Mouse (Mus musculus) ovary, postnatal 10 days (tissue): ENCODE data around the gene Cbx8.

Source experiments
- DNase-seq: peaks from one replicate; pipeline ENCODE4 v3.0.0; 2022; ENCODE audit warnings: low spot score

Cbx8 gene

DNA sequence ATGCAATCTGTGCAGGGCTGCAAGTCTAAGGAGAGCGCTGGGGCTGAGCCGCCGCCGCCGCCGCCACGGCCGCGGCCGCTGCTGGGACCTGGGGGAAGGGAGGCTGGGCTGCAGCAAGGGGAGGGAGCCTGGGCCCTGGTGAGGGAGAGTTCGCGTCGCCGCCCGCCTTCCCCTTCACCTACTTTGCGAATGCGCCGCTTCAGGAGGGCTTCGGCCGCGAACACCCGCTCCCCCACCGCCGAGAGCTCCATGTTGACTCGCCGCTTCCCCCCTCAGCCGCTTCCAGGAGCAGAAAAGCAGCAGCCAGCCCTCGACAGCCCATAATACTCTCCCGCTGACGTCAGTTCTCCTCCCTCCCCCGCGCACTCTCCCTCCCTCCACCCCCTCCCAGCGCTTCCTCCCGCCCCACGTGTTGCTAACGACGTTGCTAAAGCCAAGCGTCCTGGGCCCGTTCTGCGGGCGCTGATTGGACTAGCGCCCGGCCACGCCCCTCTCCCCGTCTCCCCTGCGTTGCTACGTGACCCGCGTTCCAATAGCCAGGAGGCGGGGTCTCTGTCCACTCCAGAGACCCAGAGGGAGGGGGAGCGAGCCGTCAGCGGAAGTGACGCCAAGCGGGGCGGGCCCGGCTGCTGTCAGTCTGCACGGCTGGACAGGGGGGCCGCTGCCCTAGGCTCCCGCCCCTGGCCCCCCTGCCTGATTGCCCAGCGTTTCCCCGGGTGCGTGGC, at the start of gene Cbx8:
Cbx8 (minus strand) TSS at position 370 of the 725 bp plus-strand sequence.
- DNase-seq, result peak; percentile 94

DNA sequence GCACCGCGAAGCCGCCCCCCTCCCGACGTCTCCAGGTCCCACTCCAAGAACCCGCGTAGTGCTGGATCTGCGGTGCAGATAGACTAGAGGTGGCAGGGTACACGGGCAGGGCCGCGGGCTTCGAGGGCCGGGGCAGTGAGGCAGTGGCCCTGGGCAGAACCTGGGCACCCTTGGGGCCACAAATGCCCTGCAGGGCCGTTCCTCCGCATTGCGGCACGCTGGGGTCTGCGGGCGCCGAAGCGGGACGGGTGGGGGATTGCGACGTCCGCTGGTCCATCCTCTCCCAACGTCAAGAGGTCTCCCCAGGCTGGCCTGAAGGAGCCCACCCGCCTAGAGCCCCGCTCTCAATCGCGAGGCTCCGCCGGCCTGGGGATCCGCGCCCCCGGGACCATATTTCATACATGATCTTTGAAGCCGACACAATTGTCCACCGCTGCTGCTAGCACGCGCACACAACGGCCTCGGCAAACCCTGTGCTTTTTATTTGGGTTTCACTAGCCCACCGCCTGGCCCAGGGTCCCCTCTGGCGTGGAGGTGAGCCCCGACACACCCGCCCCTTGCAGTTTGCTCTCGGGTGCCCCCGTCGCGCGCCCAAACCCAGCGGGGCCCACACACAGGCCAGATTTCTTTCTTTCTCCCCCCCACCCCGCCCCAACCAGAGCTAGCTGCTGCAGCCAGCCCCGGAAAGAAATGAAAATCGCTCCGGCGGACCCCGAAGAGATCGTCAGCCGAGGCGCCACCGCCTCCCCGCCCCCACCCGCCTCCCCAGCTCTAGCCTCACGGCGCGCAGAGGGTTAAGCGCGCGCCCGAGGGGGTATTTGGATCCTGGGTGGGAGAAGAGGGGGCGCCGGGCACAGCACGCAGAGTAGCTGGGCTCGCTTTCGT, 49.5 kb upstream of the Cbx8 start:
- no peak for DNase-seq

DNA sequence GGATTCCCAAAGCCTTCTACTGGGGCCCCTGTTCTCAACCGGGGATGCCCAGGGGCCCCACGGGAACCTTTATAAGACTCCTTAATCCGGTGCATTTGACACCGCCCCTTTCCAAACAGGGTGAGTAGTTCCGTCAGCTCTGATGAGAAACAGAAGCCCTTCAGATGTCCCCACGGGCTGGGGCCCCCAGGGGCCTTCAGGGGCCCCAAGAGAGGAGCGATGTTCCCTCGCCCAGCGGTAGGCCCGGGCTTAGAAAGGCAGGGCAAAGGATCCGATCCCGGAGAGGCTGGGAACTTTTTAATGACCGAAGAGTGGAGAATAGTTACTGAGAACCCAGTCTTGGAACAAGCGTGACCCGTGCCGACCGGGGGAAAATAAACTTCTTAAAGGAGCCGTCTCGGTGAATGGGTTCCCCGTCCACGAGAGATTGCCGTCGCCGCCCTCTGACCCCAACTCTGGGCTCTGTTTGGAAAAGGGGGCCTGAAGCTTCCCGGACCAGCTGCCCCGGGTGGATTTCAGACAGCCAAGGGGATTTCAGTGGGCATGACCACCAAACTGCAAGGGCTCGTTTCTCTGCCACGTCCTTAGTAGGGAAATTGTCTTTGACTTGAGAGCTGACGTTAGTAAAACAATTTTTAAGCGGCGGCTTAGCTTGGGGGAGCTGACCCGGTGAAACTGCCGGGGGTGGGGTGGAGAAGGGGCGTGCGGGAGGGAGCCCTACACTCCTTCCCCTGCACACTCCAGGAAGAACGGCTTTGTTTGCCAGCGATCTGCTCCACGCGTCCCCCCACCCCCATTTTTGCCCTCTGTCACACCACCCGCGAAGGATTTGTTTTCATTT, 48.7 kb upstream of the Cbx8 start:
- DNase-seq, result no peak

DNA sequence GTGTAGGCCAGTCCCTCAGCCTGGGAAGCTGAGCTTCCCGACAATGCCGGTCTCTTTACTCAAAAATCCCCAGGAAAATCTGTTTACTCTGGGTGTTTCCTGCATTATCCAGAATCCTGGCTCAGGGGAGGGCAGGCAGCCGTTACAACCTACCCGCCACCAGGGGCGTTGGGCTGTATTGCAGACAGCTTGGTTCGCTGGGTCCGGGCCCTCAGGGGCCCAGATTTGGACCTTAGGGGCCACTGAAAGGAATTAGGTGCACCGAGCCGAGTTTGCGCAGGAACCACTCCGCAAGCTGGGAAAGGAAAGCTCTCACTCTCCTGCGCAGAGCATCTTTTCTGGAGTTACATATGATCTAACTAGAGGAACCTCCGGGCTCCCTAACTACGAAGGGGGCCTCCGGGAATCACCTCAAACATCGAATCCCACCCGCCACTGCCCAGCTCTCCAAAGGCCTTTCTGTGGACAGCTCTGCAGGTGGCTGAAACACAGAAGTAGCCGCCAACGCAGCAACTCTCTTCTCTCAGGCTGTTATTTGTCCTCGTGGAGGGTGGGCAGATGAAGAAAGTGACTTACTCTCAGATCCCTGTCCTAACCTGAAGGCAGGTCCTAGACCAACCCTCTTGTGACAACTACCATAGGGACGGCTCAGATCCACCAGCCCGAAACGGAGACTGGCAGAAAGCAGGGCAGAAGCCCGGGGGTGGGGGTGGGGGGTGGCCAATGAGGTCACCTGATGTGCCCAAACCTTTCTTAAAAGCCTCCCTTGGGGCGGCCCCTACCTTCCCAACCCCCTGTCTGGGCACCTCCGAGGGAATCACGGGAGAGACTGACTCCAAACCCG, 47.8 kb upstream of the Cbx8 start:
- no peak for DNase-seq

DNA sequence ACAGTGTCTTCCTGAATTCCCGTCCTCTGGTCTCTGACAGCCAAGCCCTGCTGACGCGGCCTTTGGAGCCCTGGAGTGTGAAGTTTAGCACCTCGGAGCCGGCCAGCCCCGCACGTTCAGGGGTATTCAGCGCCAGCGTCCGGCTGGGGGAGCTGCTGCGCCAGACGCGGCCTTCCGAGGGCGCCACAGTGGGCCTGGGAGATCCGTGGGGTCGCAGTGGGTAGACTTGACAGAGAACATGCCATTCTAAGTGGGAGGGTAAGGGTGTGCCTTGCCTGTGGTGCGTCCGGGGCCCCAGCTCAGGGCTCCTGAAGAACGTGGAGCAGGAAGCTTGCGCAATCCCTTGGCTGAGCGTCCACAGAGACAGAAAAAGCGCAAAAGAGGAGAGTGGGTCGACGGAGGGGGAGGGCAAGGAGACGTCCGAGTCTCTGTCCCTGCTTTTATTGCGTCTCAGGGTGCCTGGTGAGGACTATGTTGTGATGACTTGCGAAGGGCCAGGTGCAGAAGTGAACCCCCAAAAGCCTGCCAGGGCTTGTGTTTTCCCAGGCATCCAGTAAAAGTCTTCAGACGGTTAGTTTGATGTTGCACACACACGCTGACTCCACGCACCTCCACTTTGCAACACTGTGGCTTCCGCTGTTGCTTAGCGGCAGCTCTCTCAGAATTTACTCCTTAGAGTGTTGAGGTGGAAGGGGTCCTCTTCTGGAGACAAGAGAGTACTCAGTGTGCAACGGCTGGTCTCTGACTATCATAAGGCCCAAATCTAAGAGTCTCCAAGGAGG, 46.7 kb upstream of the Cbx8 start:
- no peak for DNase-seq

DNA sequence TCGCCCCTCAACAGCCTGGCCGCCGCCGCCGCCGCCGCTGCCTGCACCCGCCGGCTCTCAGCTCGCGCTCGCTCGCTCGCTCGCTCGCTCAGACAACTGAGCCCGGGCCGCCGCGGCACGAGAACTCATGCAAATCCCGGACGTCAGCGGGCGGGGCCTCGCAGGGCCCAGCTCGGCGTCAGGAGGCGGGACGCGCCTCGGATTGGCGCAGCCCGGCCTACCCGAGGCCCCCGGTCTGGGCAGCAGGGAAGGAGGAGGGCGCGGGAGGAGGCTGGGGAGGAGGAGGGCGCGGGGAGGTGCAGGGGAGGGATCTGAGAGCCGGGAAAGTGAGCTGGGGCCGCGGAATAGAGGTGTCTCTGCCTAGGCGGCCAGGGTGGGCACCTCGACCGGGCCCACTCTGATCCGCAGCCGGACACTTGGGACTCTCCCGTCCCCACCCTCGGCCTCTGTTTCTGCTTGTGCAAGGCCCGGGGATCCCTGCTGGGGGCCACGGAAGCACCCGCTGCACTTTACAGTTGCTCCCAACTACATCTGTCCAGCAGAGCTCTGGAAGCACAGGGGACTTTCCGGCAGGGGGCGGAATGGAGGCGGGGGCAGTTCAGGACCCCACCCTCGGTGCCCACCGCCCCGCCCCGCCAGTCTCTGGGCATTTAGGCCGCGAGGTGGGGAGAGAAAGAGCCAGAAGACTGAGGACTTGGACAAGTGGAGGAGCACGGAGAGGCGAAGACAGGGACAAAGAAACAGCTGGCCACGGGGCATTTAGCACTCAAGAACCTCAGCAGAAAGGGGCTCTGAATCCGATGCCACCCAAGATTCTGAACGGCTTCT, 45.6 kb upstream of the Cbx8 start, which contains the start of gene Cbx4:
Cbx4 (minus strand) TSS at position 78 of the 828 bp plus-strand sequence.
- no peak for DNase-seq

DNA sequence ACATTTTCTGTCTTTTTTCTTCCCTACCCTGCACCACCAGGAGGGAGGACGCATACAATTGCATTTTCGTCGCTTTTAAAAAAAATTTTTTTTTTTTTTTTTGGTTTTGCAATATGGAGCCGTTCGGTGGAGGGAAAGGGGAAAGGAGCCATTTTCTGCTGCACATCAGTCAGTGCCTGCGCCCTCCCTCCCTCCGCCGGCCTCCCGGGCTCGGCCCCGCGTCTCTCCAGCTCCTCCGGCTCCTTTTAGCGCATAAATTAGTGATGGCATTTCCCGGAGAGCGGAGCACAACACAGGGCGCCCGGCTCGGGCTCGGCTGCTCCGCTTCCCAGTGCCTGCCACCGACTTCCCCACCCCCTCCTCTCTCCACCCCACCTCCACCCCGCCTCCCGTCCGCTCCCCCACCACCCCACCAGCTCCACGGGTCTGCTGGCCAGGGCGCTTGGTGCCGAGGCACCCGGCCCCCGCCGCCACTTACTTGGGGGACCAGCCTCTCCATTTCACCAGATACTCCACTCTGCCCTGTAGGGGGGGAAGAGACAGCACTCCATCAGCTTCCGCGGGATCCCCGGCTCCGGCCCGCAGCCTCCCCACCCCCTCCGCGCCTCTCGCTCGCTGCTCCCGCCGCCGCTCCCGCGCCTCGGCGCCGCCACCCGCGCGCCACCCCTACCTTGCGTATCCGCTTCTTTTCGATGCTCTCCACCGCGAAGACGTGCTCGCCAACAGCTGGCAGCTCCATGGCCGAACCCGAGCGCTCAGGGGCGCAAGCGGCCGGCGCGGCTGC, 44.7 kb upstream of the Cbx8 start:
- no peak for DNase-seq

DNA sequence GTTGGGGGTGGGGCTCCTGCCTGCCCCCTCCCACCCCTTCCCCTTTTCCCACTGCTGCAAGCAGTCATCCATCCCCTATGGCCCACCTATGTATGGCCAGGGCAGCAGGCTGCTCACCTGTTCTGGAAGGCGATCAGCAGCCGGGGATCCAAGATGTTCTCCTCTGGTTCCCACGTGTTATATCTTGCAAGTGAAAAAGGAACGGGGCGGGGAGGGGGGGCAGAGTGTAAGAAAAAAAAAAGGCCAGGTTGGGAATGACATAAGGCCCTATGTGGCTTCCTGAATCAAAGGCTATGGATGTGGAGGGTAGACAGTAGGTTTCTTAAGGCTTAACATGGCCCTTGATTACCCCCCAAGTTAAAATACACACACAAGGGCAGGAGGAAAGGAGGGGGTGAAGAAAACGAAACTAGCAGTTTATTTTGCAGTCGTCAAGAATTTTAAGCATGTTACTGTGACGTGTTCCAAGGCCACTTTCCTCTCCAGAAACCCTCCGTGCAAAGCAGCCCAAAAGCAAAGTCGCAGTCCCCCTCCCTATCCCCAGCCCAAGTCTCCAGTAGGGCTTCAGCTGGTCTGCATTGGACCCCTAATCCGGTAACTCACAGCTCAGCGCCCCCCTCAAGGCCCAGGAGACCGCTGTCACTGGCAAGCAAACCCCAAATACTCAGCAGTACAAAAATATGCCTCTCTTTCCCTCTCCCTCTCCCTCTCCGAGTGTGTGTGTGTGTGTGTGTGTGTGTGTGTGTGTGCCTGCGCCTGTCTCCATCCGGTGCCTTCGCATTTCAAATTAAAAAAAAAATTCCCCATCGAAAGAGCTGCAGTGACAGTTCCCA, 43.9 kb upstream of the Cbx8 start:
- no peak for DNase-seq

DNA sequence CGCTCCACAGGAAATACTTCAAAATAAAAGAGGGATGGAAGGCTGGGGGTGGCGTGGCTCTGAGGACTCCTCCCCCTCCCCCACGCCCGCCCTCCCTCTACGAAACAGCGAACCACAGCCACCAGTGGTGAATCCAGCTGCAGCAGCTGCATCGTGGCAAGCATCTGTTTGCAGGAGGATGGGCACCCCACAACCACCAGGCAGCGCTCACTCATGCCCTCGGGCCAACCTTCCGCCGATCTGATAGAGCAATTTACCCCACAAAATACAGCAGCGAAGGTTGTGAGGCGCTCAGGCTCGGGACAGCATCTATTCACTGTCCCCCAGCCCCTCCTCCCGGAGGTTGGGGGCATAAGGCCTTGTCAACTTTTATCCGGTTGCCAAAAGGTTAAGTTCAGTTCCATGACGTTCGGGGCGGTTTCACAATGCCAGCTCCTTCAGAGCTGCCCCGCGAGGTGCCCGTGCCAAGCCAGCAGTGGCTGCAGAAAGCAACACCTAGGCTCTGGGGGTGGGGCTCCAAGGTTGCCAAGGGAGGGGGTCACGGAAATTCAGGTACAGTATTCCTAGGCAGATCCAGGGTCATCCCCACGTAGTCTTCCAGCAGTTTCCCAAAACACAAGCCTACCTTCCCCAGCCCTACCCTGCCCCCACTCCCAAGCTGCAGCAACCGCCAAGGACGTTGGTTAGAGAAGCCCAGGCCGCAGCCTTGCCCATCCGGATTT, 43.1 kb upstream of the Cbx8 start:
- no peak for DNase-seq

DNA sequence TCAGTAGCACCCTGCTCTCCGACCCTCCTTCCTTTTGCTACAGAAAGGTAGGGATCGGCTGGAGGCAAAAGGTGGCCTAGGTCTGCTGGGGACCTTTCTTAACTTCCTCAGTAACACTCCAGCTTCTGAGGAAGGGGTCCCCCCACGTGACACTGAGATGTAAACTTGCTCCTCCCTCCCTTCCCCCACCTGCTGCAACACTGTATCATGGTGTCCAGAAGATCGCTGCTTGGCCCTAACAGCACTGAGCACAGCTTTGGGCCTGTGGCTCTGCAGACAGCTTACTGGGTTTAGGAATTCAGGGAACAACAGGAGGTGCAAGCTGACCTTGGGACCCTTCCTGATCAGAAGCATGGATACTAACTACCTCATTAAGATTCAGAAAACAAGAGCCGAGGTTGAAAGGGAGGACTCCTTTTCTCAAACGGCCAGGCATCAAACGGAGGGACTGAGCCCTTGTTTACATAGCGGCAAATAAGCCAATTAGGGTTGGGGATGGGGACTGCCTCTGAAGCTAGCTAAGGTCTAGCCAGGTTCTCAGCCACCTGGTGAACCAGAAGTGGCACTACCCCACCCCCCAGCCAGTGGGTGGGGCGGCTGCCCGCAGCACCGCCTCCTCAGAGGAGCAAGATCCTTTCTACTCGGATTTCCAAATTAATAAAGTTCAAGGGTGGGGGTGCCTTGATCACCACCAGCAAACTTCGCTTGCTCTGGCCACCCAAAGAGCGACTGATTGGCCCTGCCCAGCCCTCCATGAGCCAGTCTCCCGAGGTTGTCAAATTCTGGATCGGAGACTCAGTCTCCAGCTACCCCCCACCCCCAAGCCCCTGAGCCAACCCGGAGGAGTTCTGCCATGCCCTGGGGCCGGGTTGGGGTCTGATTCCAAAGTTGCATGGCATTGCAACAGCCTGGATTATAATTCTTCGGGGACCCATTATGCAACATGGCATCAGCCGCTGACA, 42.1 kb upstream of the Cbx8 start:
- DNase-seq, result no peak

DNA sequence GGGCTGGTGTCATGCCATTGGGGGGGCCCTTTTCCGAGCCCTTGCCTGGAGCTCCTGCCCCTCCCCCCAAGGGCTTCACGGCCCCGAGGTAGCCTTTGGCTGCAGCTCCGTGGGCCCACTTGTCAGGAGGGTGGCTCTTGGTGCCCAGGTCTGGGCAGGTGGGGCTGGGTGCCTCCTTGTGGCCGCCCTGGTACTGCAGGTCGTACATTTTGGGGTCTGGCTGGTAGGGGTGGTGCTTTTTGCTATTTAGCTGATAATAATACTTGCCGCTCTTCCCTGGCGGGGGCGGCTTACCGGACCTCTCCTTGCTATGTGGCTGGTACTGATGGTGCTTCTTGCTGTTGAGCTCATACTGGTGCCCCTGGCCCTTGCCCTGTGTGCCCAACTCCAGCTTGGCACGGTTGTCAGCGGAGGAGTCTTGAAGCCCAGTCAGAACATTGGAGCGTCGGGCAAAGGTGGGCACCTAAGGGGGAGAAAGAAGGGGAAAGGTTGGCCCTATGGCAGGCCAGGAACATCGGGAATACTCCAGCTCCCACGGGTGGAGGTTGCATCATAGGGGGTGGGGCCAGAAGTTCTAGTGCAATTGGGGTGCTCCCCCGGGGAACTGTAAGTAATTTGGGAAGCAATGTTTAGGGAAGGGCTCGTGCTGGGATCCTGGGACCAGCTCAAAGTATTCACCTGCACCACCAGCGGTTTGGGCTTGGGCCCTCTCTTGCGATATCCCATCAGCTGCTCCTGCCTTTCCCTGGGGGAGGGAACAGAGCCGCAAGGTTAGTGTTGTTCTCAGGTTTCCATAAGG, 41.3 kb upstream of the Cbx8 start:
- DNase-seq, result no peak

DNA sequence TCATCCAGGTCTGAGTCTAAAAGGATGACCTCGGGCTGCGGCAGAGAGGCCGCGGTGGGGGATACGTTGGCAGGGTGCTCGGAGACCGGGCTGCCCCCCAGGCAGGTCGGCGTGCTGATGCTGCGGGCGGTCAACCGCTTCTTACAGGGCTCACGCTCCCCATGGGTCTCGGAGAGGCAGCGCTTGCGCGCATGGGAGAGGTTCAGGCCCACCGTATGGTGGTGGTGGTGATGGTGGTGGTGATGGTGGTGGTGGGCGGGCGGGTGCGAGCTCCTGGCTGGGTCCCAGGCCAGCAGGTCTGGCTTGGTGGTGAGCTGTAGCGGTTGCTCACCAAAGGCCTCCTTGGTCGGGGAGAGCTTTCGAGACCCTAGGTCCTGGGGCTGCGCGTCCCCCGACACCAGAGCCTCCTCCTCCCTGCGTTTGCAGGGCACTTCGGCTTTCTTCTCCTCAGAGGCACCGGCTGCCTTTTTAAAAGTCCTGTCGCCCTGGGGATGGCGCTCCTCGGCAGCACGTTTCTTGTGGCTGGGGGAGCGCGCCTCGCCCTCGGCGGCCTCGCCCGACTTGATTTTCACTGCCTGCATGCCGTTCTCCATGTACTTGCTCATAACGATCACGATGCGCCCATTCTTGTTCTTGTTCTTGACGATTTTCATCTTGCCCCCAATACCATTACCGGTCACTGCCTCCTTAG, 40.5 kb upstream of the Cbx8 start:
- no peak for DNase-seq

DNA sequence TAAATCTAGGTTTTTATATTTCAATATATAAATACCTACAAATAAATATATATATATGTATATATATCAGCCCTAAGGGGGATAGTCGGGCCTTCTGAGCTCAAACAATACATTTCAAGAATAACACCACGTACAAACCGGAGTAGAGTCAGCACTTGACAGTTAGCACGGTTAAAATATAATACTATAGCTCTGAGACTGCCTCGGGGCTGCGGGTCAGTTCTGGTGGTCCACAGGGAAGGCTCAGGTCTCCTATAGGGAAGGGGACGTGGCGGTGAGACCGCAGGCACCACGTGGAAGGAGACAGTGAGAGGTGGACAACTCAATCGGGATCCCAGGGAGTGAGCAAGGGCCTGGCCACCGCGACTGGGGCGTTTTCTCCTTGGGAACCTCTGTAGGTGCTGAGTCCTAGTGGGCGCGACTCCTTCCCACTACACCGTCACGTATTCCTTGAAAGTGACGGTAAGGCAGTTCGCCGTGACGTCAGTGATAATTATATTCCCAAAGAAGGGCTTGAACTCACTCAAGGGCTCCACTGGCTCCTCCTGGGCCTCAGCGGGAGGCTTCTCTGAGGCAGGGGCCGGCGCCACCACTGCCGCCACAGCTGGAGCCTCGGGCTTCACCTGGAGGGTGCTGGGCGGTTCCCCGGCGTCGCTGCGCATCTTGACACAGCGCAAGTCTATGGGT, 39.8 kb upstream of the Cbx8 start:
- DNase-seq, result no peak

DNA sequence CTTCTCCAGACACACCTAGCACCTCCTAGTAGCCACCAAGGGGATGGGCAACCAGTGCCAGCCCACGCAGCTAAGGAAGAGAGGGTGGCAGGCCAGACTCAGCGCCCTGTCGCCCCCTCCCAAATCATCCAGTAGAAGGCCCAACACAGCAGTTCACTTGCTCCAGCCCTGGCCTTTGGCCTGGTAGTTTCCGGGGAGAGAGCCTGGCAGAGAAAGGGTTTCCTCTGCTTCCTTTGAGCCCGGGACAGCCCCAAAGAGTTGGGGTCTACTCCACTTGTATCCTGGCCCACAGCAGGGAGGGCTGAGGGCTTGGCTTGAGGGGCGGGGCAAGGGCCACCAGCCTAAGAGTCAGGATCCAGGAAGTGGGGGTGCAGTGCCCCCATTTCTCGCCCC, 38.7 kb upstream of the Cbx8 start:
- no peak for DNase-seq
